Mouse (Mus musculus): ENCODE results near the gene Cep128. TPM values are rescaled to one million over a fixed set of nuclear protein-coding genes. Genes with fewer than 3 reads are reported as not detected.

The Cep128 gene
- total RNA-seq, 2 experiments from 2014 or later: 17.1 to 19.1 TPM

DNA sequence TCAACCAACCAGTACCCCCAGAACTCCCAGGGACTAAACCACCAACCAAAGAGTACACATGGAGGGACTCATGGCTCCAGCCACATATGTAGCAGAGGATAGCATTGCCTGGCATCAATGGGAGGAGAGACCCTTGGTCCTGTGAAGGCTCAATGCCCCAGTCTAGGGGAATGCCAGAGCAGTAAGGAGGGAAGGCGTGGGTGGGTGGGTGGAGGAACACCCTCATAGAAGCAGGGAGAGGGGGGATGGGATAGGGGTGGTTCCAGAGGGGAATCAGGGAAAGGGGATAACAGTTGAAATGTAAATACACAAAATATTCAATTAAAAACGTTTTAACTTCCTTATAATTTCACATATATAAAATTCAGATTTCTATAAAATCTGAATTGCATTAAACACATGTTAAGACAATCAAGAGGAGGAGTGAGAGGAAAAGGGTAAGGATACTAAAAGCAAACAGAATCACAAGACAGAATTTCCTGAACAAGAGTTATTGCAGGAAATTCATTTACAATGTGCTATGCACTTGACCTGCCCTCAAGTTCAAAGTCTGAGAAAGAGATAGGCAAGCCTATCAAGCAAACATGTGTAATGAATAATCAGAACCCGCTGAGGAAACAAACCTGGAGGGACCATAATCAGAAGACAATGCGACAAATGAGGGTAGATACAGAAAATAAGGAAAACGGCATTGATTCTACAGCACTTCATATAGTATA, 207.2 kb downstream of the Cep128 start:
- DNase-seq: no peak

DNA sequence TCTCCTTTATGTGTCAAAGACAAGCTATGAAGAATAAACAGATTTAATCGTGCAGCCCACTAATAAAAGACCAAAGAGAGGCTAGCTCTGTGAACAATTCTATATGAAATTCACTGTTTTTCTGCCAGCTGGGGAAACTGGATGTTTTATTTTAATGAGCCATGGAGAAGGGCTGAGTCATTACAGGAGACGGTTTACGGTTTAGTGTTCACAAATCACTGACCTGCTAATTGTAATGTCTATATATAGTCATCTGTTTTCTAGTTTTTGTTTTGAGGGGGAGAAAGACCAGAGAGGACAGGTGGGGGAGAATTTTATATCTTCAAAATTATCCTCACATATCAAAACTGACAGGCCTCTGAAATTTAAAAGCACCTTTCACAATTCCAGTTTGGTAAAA, 212.6 kb downstream of the Cep128 start:
- DNase-seq: no peak

DNA sequence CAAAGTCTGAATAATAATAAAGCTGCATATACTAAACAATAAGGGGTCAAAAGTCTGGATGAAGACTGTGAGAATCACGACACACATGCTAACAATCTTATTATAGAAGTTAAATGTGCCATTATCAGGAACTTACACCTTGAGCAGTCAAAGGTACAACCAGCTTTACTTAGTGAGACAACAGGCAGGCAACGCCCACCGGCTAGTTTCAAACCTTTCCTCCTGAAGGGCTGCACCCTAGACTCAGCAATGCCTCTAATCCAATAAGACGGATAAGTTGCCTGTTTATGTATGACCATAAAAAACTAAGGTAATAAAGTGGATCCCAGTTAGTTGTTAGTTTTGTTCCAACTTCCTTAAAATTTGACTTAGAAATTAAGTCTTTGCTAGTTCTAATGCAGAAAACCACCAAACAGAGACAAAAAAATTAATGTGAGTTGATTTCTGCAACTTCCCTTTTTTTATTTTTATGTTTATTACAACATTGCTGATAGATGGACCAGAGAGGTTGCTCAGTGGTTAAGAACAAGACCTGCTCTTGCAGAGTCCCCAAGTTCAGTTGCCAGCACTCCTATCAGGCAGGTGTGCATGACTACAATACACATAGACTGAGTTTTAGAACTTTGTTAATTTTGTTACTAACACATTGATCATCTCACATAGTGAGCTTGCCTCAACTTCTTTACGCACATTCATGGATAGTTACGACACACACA, 223.0 kb downstream of the Cep128 start:
- no peak for DNase-seq

DNA sequence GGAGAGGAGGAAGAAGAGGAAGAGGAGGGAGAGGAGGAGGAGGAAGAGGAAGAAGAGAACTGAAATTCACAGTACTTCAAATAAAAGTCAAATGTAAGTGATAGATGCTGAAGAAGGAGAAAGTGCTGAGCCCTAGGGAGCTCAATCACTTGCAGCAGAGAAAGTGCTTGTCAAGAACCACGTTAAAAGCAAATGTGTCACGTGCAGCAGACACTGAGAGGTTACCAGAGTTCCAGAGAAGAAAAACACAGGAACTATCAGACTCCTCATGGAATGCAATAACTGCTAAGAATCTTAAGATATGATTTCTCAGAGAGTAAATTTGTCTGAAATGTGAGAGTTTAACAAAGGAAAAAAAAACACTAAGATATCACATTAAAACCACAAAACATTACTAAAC, 225.7 kb downstream of the Cep128 start:
- DNase-seq: no peak

DNA sequence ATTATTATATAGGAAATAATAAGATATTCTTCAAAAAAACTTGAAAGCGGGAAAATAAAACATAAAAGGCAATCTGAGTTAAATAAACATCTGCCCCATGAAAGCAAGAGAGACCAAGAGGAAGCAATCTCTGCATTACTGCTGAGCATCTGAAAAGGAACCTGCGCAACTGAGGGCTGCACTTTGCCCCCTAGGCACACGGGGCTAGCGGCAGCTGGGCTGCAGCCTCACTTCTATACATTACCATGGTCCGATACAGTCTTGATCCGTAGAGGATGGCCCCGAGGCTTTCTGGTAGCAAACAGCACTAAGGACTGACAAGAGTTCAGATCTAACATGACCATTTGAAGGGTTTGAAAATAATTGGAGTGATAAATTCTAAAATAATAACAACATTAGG, 230.2 kb downstream of the Cep128 start:
- DNase-seq: no peak

DNA sequence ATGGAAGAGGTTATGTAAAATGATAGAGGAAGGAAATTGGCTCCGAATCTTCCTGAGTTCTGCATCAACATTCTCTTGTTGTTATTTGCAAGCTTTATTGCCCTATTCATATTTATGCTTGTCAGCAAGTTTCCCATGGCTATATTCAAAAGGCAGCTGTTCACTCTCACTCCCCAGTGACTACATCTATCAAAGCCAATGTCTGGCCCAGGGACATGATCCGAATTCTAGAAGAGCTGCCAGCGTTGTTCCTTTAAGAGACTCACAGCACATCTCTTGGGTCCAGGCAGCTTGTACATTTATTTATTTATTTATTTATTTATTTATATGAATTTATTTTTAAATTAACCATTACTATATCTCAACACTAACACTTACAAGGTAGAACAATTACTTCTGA, 235.1 kb downstream of the Cep128 start:
- DNase-seq: no peak

DNA sequence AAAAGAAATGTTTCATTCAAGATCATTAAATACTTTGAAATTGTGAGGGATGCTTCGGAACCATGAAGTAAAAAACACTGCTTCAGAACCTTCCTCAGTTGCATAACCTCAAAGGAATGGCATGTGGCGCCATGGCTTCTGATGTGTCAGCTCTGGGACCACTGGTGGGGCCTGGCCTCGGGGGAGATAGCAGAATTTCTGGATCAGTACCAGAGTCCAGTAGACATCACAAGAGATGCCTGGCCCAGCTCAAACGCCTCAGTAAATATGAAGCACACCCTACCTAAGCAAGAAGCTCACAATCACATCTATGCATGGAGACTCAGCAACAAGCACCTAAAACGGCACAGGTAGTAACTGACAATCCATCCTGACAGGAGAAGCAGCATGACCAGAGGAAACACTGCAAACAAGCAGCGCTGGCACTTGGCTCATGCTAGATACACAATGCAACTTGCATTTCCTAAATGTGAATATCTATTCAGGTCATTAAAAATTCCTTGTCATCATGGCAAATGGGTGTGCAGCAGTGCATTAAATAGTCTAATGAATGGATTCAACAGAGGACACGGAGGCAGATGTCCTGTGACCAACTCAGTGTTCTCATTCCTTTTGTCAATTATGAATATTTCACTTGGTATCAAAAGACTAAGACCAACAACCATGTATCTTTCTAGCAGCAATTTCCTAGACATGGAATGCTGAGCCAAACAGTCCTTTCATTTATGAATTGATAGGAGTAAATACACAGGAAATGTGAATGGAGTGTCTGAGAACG, 249.3 kb downstream of the Cep128 start:
- no peak for DNase-seq

DNA sequence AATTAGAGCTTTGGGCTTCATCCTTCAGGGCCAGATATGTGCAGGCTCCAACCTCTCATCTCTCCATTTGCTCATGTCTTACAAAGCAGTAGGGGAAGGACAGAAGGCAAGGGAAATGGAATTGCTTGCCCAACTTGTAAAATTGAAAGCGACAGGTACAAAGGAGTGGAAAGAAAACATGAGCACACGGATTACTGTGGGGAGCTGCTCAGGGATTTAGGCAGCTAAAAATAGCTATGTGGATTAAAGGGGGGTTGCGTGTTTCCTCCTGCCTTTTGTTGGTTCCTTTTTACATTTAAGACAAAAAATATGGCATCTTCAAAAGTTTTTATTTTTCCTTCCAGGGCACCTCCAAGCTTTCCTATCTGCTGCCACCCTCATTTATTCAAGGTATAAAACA, 269.2 kb downstream of the Cep128 start:
- no peak for DNase-seq

DNA sequence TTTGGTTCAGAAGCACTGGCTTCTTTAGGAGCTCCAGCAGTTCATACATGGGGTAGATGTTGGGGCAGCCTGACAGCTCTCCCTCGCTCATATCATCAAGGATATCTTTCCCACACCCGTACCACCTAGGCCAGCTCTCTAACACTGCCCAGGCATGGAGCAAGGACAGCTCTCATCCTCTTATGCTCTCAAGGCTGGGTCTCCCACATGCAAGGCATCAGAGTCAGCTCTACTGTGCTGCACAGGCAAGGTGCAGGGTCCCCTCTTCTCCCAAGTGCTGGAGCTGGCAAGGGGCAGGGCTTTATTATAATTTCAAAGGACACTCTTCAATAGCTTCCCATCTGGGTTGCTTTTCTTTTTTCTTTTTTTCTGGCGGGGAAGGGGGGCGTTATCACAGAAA, 280.9 kb downstream of the Cep128 start:
- DNase-seq: no peak

DNA sequence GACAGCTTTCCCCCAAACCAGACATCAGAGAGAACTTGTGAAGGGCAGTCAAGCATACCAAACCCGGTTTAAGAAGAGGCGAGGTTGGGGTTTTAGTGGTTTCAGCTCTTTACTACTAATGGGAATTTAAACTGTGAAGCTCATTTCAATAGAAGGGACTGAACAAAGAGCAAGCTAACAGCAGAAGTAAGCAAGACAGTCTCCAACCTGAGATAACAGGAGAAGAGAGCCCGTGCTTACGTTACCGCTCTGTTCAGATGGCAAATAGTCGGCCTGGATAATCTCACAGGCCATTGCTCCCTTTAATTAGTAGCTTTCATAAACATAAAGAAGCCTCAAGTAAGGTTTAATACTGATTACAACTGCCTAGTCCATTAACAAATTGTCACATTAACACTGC, 286.3 kb downstream of the Cep128 start:
- DNase-seq: no peak

DNA sequence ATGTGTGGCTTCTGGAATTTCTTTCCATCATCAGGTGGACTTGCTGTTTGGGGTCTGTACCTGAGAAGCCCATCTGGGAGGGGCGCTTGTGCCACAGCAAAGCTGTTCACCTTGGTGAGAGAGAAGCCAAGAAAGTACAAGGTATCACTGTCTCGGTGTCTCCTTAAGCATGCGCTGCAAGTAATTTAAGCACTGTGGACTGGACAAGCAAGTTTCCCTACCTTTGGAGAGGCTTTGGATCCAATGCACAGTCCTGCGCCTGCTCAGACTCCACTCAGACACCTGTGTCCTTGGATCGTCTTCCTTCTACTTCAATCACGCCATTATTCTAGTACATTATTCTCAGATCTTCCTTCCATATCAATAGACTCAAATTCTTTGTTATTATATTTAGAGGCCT, 288.0 kb downstream of the Cep128 start:
- DNase-seq: no peak

DNA sequence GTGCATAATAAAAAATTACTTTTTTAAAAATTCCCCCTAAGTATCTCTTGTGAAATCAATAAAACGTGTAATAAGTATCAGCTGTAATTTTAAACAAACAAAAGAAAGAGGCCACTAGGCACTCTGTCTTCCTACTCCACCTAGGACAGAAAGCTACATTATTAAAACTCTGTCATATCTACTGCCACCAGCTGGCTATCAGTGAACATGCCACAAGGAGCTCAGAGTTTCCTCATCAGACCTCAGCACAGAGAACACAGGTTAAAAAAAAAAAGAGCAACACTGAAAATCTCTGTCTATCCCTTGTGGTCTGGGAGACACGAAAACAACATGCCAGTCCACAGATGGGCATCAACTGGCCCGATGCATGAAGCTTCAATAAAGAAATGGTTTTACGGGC, 295.9 kb downstream of the Cep128 start:
- no peak for DNase-seq

DNA sequence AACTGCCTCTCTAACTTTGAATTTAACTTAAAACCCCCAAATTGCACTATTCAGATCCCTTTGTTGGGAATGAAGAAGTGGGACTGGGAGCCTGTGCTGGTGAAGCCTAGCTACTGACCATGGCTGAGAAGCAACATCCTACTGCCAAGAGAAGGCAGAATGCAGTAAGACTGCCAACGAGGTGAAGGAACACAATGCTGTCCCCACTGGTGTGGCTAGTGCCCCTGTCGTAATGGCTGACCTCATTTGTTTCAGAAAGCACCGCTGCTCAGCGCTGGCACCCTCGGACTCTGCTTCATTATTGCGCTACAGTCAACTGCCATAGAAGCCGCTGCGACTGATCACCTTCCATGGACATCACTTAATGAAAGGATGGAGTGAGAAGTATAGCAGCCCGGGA, 298.2 kb downstream of the Cep128 start:
- DNase-seq: no peak

DNA sequence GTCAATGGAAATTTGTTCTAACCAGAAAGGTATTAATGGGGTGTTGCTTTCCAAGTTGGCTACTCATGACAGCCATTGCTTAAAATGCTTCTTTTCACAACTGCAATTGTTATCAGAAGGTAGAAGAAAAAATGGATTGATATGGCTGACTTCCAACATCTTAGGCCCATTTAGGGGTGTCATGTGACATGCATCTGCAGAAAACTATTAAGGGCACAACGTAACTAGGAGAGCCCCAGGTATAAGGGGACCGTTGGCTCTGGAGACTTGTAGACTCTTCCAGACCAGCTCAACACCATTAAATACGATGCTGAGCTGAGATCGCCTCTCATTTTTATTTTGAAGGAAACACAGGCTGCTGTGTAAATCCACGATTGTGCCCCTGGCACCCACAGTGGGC, 308.6 kb downstream of the Cep128 start:
- no peak for DNase-seq

DNA sequence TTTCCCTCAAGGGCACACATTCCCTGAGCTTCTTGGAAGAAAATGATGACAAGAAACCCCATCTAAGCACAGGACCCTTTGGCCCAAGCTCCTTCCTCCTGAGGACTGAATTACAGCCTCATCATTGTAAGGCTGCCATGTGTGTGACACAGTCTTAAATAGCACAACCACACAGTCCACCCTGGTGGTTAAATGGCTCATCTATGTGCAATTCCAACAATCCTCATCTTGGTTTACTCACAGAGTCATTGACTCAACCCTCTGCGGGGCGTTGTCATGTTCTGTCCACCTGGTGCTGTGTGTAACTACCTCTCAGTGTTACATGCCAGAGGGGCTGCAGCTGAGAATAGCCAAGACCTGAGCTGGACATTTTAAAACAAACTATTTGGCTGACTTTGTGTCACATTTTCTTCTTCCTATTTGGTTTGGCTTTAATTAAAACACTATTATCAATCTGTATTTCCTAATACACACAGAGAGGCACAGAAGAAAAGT, 313.6 kb downstream of the Cep128 start:
- DNase-seq: no peak

DNA sequence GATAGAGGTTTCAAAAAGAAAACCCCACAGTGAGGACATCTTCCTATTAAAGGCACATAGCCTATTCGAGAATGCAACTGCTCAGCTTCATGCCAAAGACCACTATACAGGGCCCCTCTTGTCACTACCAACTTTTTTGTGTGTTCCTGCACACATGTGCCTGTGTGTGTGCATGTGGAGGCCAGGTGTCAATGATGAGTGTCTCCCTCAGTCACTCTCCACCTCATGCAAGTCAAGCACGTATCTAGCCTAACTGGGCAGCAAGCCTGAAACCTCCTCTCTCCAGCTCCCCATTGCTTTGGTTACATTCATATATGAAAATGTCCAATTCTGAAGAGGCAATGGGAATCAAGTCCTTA, 317.1 kb downstream of the Cep128 start:
- DNase-seq: no peak

DNA sequence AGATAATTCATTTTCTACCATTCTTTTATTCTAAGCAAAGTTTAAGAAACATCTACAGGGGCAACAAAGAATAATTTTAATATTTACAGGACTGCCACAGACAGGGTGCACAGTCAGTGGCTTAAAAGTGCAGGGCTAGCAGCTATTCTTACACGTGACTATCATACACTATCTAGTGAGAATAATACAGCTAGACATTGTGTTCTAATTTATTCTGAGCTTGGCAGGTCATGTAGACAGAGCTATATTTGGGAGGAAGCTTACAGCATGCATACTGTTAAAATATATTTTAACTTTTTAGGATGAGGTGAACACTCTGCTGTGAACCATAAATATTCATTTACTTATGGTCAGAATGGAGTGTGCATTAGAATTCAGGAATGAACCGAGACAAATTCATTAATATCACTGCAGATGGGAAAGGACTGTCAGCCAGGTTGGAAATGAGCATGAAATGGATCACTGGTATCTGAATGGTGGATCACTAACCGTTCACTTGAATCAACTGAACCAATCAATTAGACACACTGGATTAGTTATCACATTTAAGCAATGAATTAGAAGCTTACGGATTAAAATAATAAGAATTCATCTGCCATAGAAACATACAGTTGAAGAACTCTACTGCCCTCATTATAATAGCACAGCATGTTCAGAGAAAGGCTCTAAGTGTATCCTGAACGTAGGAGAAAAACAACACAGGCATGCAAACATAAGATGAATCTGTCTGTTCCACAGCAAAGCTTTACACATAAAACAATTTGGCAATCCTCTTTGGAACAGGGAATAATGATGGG, 317.7 kb downstream of the Cep128 start:
- no peak for DNase-seq

DNA sequence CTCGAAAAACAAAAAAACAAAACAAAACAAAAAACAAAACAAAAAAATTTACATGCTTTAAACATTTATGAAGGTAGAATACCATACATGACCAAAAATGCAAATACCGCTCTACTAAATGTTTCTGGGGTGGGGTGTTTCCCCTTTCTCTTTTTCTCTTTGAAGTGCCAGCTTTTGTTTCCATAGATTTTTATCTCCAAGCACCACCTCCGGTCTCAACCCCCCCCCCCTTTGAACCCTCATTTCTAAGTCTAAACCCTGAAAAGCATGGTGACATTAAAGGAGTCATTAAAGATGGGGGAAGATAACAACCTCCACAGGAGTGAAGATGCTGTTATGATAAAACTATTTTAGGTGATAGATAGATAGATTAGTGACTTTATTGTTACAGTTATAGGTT, 318.8 kb downstream of the Cep128 start:
- no peak for DNase-seq

DNA sequence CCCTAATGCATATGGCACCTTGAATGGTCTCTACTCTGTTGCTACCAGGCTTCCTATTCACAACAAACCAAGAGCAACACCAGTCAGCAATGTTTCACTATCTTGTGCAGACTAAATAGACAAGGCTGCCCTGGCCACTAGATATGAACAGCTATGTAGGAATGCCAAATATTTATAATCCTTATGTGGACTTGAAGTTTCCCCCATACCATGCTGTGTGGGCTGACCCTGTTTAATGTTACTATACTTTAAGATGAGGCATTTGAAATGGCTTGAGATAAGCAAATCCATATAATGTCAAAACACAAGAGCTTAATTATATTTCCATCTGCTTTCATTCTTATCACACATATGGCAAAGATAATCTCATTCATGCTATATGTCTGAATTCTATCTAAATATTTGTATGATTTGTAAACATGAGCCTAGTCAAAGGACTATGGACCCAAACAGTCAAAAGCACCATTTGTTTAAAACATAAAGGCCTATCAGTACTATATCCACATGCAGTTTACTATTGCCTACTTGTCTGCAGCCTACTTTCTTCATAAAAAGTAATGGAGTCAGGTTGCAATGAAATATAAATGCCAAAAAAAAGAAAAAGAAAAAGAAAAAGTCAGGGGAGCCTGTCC, 319.7 kb downstream of the Cep128 start:
- DNase-seq: no peak

DNA sequence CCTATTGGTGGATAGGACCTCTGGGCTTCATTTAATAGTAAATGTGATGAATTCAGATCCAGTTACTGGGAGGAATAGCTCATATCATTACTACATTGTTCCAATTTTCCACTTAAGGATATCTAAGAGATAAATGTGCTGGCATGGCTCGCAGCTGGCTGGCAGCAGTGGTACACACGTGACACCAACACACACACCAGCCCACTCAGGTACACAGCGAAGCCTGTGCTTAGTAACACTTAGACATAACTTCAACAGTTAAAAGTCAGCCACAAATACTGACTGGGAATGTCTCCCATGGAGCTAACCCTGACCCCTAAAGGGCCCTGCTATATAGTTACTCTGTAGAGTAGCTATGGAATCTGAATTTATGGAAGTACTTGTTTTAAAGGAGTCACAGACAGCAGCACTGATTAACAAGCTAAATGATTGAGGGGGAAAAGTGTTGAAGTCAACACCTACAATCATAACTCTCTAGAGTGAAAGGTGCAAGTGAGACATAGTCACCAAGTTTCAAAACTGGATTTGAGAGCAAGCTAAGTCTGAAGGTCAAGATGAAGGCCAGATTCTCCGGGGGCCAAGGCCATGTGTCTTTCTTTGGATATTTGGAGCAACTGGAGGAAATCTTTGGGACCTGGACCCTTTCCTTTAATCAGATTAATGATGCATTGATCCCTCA, 320.7 kb downstream of the Cep128 start:
- peak; percentile 51 for DNase-seq

DNA sequence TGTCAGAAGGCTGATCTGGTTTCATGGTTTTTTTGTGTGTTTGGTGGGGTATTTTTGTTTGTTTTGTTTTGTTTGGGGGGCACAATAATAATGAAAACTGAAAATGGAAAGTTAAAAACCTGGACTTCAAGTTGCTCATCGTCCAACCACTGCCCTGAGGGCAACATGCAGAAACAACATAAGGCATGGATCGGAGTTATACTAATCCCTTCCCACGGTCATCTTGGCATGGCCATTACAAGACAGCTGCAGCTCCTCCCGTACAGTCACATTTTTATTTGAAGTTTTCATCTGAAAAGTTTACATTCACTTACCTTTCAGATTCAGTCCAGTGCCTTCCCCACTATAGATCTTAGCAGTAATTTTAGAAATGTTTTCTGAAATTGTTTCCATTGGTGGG, 321.5 kb downstream of the Cep128 start:
- DNase-seq: no peak

All from heart, postnatal 4 days (tissue).